Mouse (Mus musculus): ENCODE measurements around the gene Prdm13. TPM values are rescaled to one million over a fixed set of nuclear protein-coding genes. Genes with fewer than 3 reads are reported as not detected.

The Prdm13 gene
- total and polyA plus RNA-seq, 3 experiments: not detected

- H3K9ac ChIP-seq (ENCODE audit: insufficient read depth, low read depth): no peak overlapping the region
- in situ Hi-C loops (cut with MboI; ENCODE audit: low pct_ligation_motif_present, low pct_unique_long_range_greater_than_20kb, low sequenced_read_pairs): loop anchor here (25.0 kb wide), 1 partner anchor 244 kb away; no protein-coding TSS in a partner anchor
- no peak for TF ChIP-seq KAT2A (IDR thresholded peaks at IDR 0.05; ENCODE audit: insufficient replicate concordance, low read length)
- TF ChIP-seq SMC3 (IDR thresholded peaks at IDR 0.05; ENCODE audit: low read depth, low read length): no peak
- TF ChIP-seq IRF4 (IDR thresholded peaks at IDR 0.05; ENCODE audit: low read depth, low read length): no peak
- TF ChIP-seq EP300 (IDR thresholded peaks at IDR 0.05; ENCODE audit: low read length): no peak
- no peak overlapping the region for H3K27ac ChIP-seq (ENCODE audit: insufficient read depth, low read depth)
- no peak overlapping the region for H3K4me3 ChIP-seq (replicated peaks in 1 of 3; ENCODE audit: low read depth in 2 of 3, low read length in 2 of 3, poor library complexity in 1 of 3)
- H3K36me3 ChIP-seq (replicated peaks in 1 of 2; ENCODE audit: control insufficient read depth in 1 of 2, insufficient read depth in 1 of 2, low read length in 1 of 2): no peaks in the 10 kb centered on the region
- no peaks in the 10 kb centered on the region for H3K27me3 ChIP-seq (replicated peaks)
- no peak overlapping the region for H3K4me2 ChIP-seq (ENCODE audit: insufficient read depth, low read depth, poor library complexity, severe bottlenecking)
- no peaks in the 10 kb centered on the region for H3K4me1 ChIP-seq (ENCODE audit: control insufficient read depth in 1 of 2, insufficient read depth in 2 of 2)
- H3K9me3 ChIP-seq (replicated peaks; ENCODE audit: low read length): peaks cover 17% of the 10 kb centered on the region
- dilution Hi-C loops (cut with MboI; ENCODE audit: extremely low pct_ligation_motif_present, extremely low pct_unique_long_range_greater_than_20kb, low sequenced_read_pairs): no loop called here
- H3K79me2 ChIP-seq (replicated peaks; ENCODE audit: control insufficient read depth, extremely low read depth, insufficient read depth, poor library complexity, severe bottlenecking): no peaks in the 10 kb centered on the region
- DNase-seq (ENCODE audit: extremely low read depth): no peak
These were observed 4.8 kb downstream of the Prdm13 start for GRCm38 (mm10) chr4:21680971-21681370.

GRCm38 (mm10) chr4:21679624-21680480, 5.9 kb downstream of the Prdm13 start:
- Histone ChIP-seq H3K79me2 (replicated peaks; ENCODE audit: control insufficient read depth, extremely low read depth, insufficient read depth, poor library complexity, severe bottlenecking) (no peaks in the 10 kb centered on the region), H3K9me3 (replicated peaks; ENCODE audit: low read length) (peaks cover 17% of the 10 kb centered on the region), H3K9ac (ENCODE audit: insufficient read depth, low read depth) (no peak overlapping the region), H3K27me3 (replicated peaks) (no peaks in the 10 kb centered on the region), H3K4me3 (replicated peaks in 1 of 3; ENCODE audit: low read depth in 2 of 3, low read length in 2 of 3, poor library complexity in 1 of 3) (no peak overlapping the region), H3K27ac (ENCODE audit: insufficient read depth, low read depth) (no peak overlapping the region), H3K4me2 (ENCODE audit: insufficient read depth, low read depth, poor library complexity, severe bottlenecking) (no peak overlapping the region), H3K36me3 (replicated peaks in 1 of 2; ENCODE audit: control insufficient read depth in 1 of 2, insufficient read depth in 1 of 2, low read length in 1 of 2) (no peaks in the 10 kb centered on the region), H3K4me1 (ENCODE audit: control insufficient read depth in 1 of 2, insufficient read depth in 2 of 2) (no peaks in the 10 kb centered on the region)
- DNase-seq (ENCODE audit: extremely low read depth): no peak
- dilution Hi-C loops (cut with MboI; ENCODE audit: extremely low pct_ligation_motif_present, extremely low pct_unique_long_range_greater_than_20kb, low sequenced_read_pairs): no loop called here
- in situ Hi-C loops (cut with MboI; ENCODE audit: low pct_ligation_motif_present, low pct_unique_long_range_greater_than_20kb, low sequenced_read_pairs): loop anchor here (25.0 kb wide), 1 partner anchor 243 kb away; no protein-coding TSS in a partner anchor
- TF ChIP-seq CTCF (conservative IDR thresholded peaks at IDR 0.05 in 1 of 2, IDR thresholded peaks at IDR 0.05 in 1 of 2; ENCODE audit: low read depth in 2 of 2, low read length in 2 of 2): no peak
- no peak for TF ChIP-seq ZKSCAN1 (IDR thresholded peaks at IDR 0.05; ENCODE audit: borderline replicate concordance, low read depth, low read length)
- TF ChIP-seq EP300 (IDR thresholded peaks at IDR 0.05; ENCODE audit: low read length): no peak
- TF ChIP-seq ELF1 (IDR thresholded peaks at IDR 0.05; ENCODE audit: low read depth, low read length): no peak
- no peak for TF ChIP-seq MAZ (IDR thresholded peaks at IDR 0.05; ENCODE audit: low read depth, low read length)
- no peak for TF ChIP-seq HCFC1 (IDR thresholded peaks at IDR 0.05; ENCODE audit: low read depth, low read length)
- TF ChIP-seq SMC3 (IDR thresholded peaks at IDR 0.05; ENCODE audit: low read depth, low read length): no peak
- no peak for TF ChIP-seq MAX (IDR thresholded peaks at IDR 0.05; ENCODE audit: low read length)
- no peak for TF ChIP-seq USF1 (IDR thresholded peaks at IDR 0.05; ENCODE audit: low read depth, low read length)
- TF ChIP-seq PAX5 (IDR thresholded peaks at IDR 0.05; ENCODE audit: low read length): no peak
